Mouse (Mus musculus) embryonic facial prominence, embryonic 11.5 days (tissue): Measurements from ENCODE around the gene Tmem178b. TPM values are rescaled to one million over a fixed set of nuclear protein-coding genes. Genes with fewer than 3 reads are reported as not detected.

Experiments used
- ATAC-seq: fragments of 200-750 bp; cut with Nextera tagmentation; replicated peaks from 2 replicates; pipeline ENCODE4 v1.8.0; 2017; ENCODE audit warnings: low read depth; ENCODE audit not compliant: insufficient number of reproducible peaks, low FRiP score, low TSS enrichment
- DNase-seq: peaks from one replicate; pipeline ENCODE4 v3.0.0-alpha.2; 2015; ENCODE audit warnings: low spot score
- H3K27ac ChIP-seq: fragments of 300-500 bp; sonication (generic); replicated peaks from 2 replicates; pipeline ENCODE4 v1.5.1; 2014; ENCODE audit warnings: mild to moderate bottlenecking, low read depth, low read length, control low read depth
- H3K27me3 ChIP-seq: fragments of 300-500 bp; sonication (generic); 2 replicates; pipeline ENCODE4 v1.6.1; 2014; ENCODE audit warnings: mild to moderate bottlenecking, low read length, moderate library complexity, mixed read lengths; ENCODE audit not compliant: control insufficient read depth, insufficient read depth
- H3K36me3 ChIP-seq: fragments of 300-500 bp; sonication (generic); replicated peaks from 2 replicates; pipeline ENCODE4 v1.6.1; 2014; ENCODE audit warnings: low read depth, mild to moderate bottlenecking, low read length, moderate library complexity, mixed read lengths; ENCODE audit not compliant: control insufficient read depth, insufficient read depth
- H3K4me1 ChIP-seq: fragments of 300-500 bp; sonication (generic); 2 replicates; pipeline ENCODE4 v1.6.1; 2014; ENCODE audit warnings: low read length, mixed read lengths; ENCODE audit not compliant: control insufficient read depth, insufficient read depth
- H3K4me2 ChIP-seq: fragments of 300-500 bp; sonication (generic); 2 replicates; pipeline ENCODE4 v1.6.1; 2014; ENCODE audit warnings: low read depth, mild to moderate bottlenecking, control low read depth, low read length, moderate library complexity
- H3K4me3 ChIP-seq: fragments of 300-500 bp; sonication (generic); 2 replicates; pipeline ENCODE4 v1.5.1; 2014; ENCODE audit warnings: low read depth, low read length, control low read depth
- H3K9ac ChIP-seq: fragments of 300-500 bp; sonication (generic); replicated peaks from 2 replicates; pipeline ENCODE4 v1.6.1; 2014; ENCODE audit warnings: mild to moderate bottlenecking, control low read depth, low read length
- H3K9me3 ChIP-seq: fragments of 300-500 bp; sonication (generic); replicated peaks from 2 replicates; pipeline ENCODE4 v1.6.1; 2016; ENCODE audit warnings: mild to moderate bottlenecking, low read length, inconsistent platforms, mixed read lengths; ENCODE audit not compliant: control insufficient read depth
- WGBS: fragments of 180-500 bp; shearing (Covaris S2); extraction: QIAGEN DNeasy Blood & Tissue Kit; methylation state at CpG from one replicate; pipeline ENCODE4 v1.1.7; 2014; 5-methylcytosine and 5-hydroxymethylcytosine counted together
- polyA plus RNA-seq: library from polyadenylated mRNA; unstranded; fragments of >200 nt; fragmentation: Nextera tagmentation; extraction: Ambion mirVana; gene quantifications from 2 replicates; pipeline ENCODE4 v1.2.1, GENCODE M21; 2014

The Tmem178b gene
- polyA plus RNA-seq, 1 experiment from 2014 or later, result 1.7 TPM

- H3K9me3 ChIP-seq, result no peaks in the 10 kb centered on the region
- no peak overlapping the region for H3K4me3 ChIP-seq
- DNase-seq (no peak), ATAC-seq (no peak)
- no peak overlapping the region for H3K27ac ChIP-seq
- H3K36me3 ChIP-seq, result no peaks in the 10 kb centered on the region
- H3K4me1 ChIP-seq, result no peaks in the 10 kb centered on the region
- no peak overlapping the region for H3K9ac ChIP-seq
- no peaks in the 10 kb centered on the region for H3K27me3 ChIP-seq
- H3K4me2 ChIP-seq, result no peak overlapping the region
Measured at GRCm38 (mm10) chr6:39970281-39970680, 97.2 kb downstream of the Tmem178b start.

- Histone ChIP-seq H3K9me3 (no peaks in the 10 kb centered on the region), H3K27ac (no peak overlapping the region), H3K4me1 (no peaks in the 10 kb centered on the region), H3K36me3 (no peaks in the 10 kb centered on the region), H3K27me3 (no peaks in the 10 kb centered on the region), H3K4me3 (no peak overlapping the region), H3K4me2 (no peak overlapping the region), H3K9ac (no peak overlapping the region)
- WGBS, result 77% methylated on average over 4 of the region's 4 CpGs
- DNase-seq (no peak), ATAC-seq (no peak)
Measured at GRCm38 (mm10) chr6:39978942-39979341, 105.9 kb downstream of the Tmem178b start.

GRCm38 (mm10) chr6:39990772-39991171, 117.7 kb downstream of the Tmem178b start:
- H3K36me3 ChIP-seq, result no peaks in the 10 kb centered on the region
- no peaks in the 10 kb centered on the region for H3K27me3 ChIP-seq
- 80% methylated on average over 4 of the region's 4 CpGs for WGBS
- H3K4me1 ChIP-seq, result no peaks in the 10 kb centered on the region
- H3K4me2 ChIP-seq, result no peak overlapping the region
- no peaks in the 10 kb centered on the region for H3K9me3 ChIP-seq
- H3K4me3 ChIP-seq, result no peak overlapping the region
- DNase-seq (no peak), ATAC-seq (no peak)
- H3K9ac ChIP-seq, result no peak overlapping the region
- H3K27ac ChIP-seq, result no peak overlapping the region

- no peaks in the 10 kb centered on the region for H3K27me3 ChIP-seq
- H3K4me3 ChIP-seq, result no peak overlapping the region
- H3K36me3 ChIP-seq, result no peaks in the 10 kb centered on the region
- ATAC-seq (no peak), DNase-seq (no peak)
- H3K9me3 ChIP-seq, result no peaks in the 10 kb centered on the region
- no peak overlapping the region for H3K4me2 ChIP-seq
- H3K27ac ChIP-seq, result no peak overlapping the region
- no peak overlapping the region for H3K9ac ChIP-seq
- no peaks in the 10 kb centered on the region for H3K4me1 ChIP-seq
- 70% methylated on average over 6 of the region's 6 CpGs for WGBS
Measured at GRCm38 (mm10) chr6:39991922-39992321, 118.9 kb downstream of the Tmem178b start.

- DNase-seq (no peak), ATAC-seq (no peak)
- H3K4me2 ChIP-seq, result no peak overlapping the region
- no peaks in the 10 kb centered on the region for H3K9me3 ChIP-seq
- H3K9ac ChIP-seq, result no peak overlapping the region
- no peaks in the 10 kb centered on the region for H3K27me3 ChIP-seq
- H3K27ac ChIP-seq, result no peak overlapping the region
- H3K36me3 ChIP-seq, result no peaks in the 10 kb centered on the region
- WGBS, result 80% methylated on average over 11 of the region's 11 CpGs
- H3K4me3 ChIP-seq, result no peak overlapping the region
- H3K4me1 ChIP-seq, result no peaks in the 10 kb centered on the region
Measured at GRCm38 (mm10) chr6:40006006-40006765, 133.1 kb downstream of the Tmem178b start.

- 50% methylated on average over 3 of the region's 3 CpGs for WGBS
- Histone ChIP-seq H3K36me3 (no peaks in the 10 kb centered on the region), H3K27me3 (no peaks in the 10 kb centered on the region), H3K4me1 (no peaks in the 10 kb centered on the region), H3K4me3 (no peak overlapping the region), H3K9me3 (no peaks in the 10 kb centered on the region), H3K9ac (no peak overlapping the region), H3K27ac (no peak overlapping the region), H3K4me2 (no peak overlapping the region)
- DNase-seq, result no peak
- no peak for ATAC-seq
Measured at GRCm38 (mm10) chr6:40008166-40008907, 135.3 kb downstream of the Tmem178b start.

- Histone ChIP-seq H3K9me3 (no peaks in the 10 kb centered on the region), H3K27me3 (no peaks in the 10 kb centered on the region), H3K36me3 (no peaks in the 10 kb centered on the region), H3K4me2 (no peak overlapping the region), H3K4me1 (no peaks in the 10 kb centered on the region), H3K9ac (no peak overlapping the region), H3K4me3 (no peak overlapping the region), H3K27ac (no peak overlapping the region)
- 75% methylated on average over 3 of the region's 3 CpGs for WGBS
- DNase-seq (no peak), ATAC-seq (no peak)
Measured at GRCm38 (mm10) chr6:40009718-40010117, 136.6 kb downstream of the Tmem178b start.

- Histone ChIP-seq H3K9me3 (no peaks in the 10 kb centered on the region), H3K27ac (no peak overlapping the region), H3K9ac (no peak overlapping the region), H3K4me1 (no peaks in the 10 kb centered on the region), H3K36me3 (no peaks in the 10 kb centered on the region), H3K27me3 (no peaks in the 10 kb centered on the region), H3K4me2 (no peak overlapping the region), H3K4me3 (no peak overlapping the region)
- WGBS, result 86% methylated on average over 5 of the region's 5 CpGs
- DNase-seq, result no peak
- ATAC-seq, result no peak
Measured at GRCm38 (mm10) chr6:40011066-40011465, 138.0 kb downstream of the Tmem178b start.
